Mouse (Mus musculus) yolk sac, embryonic 10.5 days (tissue): ENCODE data around the gene Sept7.
A peak's percentile ranks its signal among the peaks of the same experiment; 100 is the strongest.
"Not testable (repeated sequence)": the region's sequence is repeated elsewhere in the genome, so short reads cannot be mapped to it uniquely, and the experiment has no call there.

Source experiments
- DNase-seq: peaks from one replicate; pipeline ENCODE4 v3.0.0-alpha.2; 2017; ENCODE audit warnings: low spot score

Gene Sept7

DNA sequence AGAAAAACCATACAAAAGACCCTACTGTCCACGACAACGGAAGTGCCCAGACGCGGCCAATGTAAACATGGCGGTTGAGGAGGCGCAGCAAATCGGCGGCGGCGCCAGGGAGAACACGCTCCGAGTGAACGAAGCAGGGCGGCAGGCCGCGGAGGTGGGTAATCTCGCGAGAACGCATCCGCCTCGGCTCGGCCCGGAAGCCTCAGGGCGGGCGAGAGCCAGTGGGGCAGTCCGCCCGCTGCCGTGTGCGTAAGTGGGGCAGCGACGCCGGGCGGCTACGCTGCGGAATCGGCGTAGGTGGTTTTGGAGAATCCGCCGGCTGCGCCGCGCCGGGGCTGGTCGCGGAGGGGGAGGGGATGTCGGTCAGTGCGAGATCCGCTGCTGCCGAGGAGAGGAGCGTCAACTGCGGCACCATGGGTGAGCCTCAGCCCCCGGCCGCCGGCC lies at the start of gene Sept7:
TSS of gene Sept7 (plus strand) at position 157 of the 444 bp plus-strand sequence.
- DNase-seq = peak; percentile 98

DNA sequence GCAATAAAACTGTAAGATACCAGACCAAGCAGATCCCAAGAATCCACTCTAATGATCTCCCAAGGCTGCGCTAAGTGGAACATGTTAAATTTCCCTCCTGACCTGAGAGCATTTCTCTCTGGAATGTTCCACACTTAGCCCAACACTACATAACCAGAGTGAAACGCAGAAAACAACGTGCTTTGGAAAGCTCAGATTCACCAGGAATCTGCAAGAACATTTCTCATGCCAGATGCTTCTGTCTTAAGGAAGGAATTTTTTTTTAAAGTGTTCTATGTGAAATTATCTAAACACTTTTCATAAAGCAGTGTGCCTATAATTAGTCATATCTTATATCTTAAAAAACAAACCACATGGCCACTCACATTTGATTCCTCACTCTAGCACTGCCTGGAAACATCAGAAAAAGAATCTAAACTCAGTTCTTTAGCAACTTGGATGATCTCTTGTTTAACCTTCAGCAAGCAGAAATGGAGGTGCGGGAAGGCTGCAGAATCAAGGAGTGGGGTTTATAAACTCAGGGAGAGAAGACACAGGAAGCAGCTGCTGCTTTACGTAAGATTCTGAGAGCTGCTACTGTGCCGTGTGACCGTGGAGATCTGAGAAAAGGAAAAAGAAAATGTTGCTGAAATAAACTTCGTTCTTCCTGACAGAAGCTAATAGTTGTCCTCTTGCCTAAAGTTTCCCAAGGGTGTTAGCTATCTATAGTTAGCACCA lies 44.0 kb upstream of the Sept7 start:
- DNase-seq = no peak

DNA sequence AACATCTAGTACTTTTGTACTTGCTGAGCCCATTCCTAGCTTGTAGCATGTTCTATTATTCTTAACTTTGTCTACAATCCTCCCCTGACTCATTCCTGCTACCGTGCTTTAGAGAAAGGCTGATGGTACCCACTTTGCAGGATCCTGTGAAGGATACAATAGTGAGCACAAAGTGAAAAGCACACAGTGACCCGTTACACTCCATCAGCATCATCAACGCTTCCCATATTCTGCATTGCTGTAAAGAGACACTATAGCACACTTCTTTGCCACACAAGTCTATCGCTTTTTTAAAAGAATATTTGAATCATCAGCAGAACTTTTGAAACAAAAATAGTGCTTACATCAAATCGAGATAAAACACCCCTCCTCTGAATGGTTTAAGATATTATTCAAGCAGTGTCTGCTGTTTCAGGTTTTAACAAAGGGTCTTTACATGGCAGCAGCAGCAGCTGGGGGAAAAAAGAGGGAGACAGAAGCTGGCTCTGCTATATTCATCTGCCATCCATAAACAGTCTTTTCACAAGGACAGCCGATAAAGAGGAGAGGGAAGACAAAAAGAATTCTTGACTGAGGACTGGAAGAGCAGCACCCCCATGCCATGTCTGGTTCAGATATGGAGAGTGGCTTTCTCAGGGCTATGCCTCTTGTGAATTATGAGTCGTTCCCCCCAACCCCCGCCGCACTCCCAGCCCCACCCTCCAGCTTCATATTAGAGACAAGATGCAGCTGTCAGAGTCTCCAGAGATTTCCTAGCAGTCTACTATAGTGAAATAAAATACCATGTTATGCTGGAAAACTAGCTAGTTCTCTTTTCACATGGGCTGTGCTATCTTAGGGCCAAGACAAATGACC lies 39.7 kb upstream of the Sept7 start:
- no peak for DNase-seq

DNA sequence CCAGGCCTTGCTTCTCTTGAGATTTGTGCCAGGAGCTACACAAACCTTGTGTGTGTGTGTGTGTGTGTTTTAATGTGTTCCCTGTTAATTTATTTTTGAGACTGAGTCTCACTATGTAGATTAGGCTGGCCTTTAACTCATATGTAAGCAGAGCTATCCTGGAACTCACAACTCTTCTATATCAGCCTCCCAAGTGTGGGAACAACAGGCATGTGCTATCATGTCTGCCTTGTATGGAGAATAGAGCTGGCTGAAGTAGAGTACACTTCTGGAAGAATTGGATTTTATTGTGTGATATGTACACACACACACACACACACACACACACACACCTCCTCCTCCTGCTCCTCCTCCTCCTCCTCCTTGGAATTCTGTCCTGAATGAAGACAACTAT lies 39.1 kb upstream of the Sept7 start:
- no peak for DNase-seq

DNA sequence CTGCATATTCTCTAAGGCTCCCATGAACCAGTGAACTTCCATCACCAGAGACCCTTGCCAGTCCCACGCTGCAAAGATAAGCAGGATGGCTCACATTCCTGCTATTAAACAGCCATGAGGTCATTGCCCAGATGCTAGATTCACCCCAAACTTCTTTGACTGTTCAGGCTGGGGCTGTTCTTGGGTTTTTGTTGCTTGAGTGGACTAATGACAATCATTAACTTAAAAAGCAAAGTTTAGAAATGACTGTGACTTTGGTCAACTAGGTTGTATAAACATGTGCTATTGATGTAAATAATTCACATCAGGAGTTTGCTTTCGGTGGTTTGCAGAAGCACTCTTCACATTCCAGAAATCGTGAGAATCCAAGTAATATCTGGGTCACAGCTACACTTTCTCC lies 36.8 kb upstream of the Sept7 start:
- DNase-seq = peak; percentile 34

DNA sequence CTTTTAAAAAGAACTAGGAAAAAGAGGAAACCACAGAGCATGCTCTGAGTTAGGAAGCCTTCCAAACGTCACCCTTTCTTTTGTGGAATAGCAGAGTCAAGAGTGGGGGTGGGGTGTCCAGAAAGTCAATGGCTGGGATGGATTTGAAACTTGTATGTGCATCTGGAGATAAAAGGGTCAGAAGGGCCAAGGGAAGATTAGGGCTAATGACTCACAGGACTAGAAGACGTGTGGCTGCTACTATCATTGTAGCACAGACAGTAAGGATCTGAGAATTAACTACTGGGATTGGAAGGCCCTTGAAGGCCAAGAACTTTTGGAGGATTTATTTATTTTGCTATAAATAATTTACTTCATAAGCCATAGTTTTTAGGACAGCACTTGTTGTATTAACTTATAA lies 36.0 kb upstream of the Sept7 start:
- peak; percentile 41 for DNase-seq

DNA sequence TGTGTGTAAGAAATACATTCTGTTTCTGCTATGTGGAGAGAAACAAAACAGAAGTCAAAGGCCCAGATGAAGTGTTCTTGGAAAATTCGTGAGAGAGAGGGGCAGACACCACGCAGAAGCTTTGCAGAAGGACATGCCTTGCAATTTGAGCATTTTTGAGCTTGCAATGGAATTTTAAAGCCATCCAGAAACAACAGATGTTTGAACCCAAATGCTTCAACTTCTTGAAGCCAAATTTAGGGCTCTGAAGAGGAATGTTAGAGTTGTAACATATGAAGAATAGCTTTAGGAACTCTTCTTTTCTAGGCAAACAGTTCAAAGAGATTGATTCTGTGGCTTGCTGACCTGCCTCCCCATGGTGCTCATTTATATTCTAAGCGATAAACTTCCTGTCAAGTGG lies 33.3 kb upstream of the Sept7 start:
- no peak for DNase-seq

DNA sequence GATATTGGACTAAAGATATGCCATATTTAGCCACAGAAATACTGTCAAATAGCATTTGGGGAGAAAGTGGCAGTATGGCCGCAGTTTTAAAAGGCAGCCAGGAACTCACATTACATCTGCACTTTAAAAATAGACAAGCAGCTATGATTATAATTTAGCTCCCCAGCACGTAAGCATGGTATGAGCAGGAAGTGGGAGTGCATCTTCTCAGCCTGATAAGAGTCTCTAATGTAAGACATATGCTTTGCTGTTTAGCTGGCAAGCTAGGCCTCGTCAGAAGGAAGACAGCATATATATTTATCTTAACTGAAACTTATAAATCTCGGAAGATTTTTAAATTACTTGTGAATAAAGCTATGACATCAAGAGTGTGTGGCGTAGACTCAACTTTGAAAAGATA lies 32.4 kb upstream of the Sept7 start:
- no peak for DNase-seq

DNA sequence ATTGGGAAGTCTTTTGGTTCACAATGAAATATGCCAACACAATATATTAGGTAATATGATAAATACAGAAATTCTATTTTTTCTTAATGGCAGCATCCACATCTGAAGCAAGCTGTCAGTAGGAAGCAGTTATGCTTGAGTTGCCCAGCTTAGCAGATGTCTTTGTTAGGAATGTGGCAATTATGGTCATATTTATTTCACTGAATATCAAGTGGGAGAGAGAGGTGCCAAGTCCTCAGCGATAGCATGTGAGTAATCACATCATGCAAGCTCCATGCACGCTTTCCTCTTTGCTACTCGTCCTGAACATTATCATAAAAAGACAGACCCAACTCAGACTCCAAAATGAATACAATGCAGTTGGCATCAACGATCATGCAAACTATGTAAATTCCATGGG lies 27.3 kb upstream of the Sept7 start:
- DNase-seq = no peak

DNA sequence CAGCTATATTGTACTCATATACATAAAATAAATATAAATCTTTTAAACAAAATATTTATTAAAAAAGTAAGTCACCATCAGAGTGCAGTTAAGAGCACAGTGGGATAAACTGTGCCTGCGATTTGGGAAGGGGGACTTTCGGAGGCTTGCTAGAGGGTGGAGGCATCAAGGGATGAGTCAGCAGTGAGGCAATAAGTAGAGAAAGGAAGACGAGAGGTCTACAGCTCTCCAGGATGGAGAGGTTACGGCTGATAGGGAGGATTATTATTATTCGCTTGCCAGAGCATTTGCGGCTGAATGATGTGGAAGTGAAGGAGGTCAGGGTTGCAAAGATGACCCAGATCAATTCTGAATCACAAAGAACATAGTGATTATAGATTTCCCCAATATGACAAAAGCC lies 22.5 kb upstream of the Sept7 start:
- DNase-seq = no peak

DNA sequence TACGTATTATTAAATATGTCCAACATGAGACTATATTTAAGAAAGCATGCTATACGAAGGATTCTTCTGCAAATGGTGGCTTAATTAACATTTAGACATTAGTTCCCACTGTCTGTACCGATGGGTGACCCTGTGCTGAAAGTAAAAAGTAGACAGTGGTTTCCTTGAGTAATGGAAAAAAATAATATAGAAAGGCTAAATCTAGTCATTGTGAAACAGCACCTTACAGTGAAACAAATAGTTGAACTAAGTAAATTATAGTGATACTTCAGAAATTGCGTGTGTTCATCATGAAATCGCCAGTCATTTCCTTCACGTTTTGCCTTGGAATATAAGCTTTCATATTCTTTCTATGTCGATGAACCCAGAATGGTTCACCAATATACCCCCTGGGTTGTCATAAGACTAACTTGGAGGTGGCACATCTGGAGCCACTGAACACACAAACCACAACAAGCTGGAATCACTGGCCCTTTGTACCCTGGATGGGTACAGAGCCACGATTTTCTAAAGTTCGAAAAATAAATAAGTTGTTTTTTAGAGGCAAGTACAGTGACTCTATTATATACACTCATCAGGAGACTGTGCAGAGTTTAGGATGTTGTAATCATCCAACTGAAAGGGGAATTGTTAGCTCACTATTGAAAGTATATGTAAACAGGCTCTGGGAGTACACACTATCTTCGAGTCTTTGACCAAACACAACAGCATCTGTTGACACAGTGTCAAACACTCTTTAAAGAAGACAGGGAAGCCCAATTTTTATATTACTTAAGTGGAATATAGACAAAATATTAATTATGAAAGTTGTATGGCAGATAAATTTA lies 21.8 kb upstream of the Sept7 start:
- no peak for DNase-seq

DNA sequence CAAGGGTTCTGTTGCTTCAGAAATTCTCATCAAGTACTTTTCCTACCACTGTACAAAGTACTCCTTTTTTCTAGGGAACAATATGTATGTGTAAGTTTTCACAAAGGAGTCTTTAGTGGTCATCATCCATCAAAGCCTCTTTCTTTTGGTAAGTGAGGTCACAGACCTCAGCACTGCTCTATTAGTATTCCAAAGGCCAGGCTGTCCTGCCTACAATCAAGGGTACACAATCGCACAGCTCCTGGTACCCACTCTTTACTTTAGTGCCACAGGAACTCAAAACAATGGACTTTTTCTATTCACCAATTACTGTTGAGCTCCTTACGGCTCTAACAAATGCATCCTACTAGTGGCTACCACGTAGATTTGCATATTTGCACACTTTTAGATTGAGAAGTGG lies 11.2 kb upstream of the Sept7 start:
- DNase-seq = no peak

DNA sequence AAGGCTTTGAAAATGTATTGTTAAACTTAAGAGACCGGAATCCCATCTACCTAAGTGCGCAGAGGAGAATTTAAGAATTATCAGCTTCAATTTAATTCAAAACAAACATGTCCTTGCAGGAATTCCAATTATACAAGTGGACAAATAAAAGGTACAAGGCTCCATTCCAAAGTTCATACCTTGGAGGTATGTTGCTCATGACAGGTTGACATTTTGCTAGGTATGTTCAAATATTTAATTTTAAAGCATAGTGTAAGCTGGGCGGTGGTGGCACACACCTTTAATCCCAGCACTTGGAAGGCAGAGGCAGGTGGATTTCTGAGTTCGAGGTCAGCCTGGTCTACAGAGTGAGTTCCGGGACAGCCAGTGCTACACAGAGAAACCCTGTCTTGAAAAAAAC lies 10.5 kb upstream of the Sept7 start:
- not testable (repeated sequence) for DNase-seq

DNA sequence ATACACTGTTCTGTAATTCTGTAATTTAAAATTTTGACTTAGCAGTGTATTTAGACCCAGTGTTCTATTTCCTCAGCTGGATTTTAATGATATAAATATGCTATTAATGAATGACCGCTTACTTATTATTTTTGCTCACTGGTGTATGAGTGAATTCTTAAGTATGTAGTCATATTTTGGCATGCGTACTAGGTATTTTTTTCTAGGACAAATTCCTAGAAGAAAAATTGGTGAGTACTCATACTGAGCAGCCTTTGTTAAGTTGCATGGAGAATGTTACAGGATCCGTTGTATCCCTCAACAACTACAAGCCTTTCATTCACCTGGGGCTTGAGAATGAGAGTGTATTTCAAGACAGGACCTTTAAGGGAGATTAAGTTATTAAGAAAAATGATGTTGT lies 10.0 kb upstream of the Sept7 start:
- no peak for DNase-seq

DNA sequence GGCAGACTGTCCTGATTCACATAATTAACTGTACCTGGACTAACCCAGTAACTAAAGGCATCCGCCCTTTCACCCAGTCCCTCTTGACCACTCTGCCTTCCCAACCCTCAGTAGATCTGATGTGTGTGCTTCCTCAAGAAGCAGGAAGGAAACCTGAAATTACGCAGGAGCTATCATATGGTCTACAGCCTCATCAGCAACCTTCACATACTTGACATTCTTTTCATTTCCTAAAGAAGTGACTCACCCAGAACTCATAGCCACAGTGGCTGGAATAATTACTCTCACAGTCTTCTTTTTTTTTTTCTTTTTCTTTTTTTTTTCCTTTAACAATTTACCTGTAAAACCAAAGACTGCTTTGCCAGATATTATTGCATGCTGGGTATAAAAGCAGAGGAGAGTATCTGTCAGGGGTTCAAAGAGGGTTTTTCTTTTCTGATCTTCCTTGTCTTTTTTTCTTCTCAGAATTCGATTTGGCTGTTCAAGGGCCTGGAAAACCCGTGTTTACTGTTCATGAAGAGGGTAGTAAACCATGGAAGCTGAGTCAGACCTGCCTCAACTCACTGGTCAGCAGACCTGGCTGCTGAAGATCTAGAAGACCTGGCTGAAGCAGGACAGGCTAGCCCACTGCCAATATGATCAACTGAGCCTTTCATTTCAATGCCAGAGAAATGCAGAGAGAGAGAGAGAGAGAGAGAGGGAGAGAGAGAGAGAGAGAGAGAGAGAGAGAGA lies 8.1 kb upstream of the Sept7 start:
- DNase-seq = peak; percentile 30

DNA sequence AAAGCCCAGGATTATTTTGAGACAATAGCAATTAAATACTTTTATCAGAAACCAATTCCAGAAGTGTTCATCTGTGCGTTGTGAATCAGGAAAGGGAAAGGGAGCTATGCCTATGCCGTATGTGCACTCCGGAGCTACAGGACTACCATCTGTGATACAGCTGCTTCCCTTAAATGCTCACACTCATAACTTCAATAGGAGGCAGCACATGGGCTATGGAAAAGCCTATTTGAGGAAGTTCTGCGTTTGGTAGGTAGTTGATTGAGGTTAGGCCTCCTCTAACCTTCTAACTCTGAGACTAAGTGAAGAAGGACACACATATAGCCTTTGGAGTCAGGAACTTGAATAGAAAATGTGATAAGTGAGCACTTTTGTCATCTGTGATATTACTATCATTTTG lies 7.1 kb upstream of the Sept7 start:
- no peak for DNase-seq

DNA sequence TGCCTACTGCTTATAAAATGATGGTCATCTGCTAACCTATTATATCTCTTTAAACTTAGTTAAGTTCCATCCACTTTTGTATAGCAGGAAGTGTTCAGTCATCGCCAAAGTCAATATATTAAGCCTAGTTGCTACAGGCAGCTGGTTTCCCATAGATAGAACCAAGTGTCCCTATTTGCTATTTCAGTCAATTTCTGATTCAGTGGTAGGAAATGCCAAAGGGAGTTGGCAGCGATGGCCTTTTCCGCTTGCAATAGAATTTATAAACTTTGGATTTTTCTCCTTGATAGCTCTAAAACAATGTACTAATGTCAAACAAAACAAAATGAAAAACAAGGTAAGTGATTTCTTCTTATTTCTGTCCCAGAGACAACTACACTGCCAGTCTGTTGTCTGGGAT lies 5.7 kb upstream of the Sept7 start:
- no peak for DNase-seq

DNA sequence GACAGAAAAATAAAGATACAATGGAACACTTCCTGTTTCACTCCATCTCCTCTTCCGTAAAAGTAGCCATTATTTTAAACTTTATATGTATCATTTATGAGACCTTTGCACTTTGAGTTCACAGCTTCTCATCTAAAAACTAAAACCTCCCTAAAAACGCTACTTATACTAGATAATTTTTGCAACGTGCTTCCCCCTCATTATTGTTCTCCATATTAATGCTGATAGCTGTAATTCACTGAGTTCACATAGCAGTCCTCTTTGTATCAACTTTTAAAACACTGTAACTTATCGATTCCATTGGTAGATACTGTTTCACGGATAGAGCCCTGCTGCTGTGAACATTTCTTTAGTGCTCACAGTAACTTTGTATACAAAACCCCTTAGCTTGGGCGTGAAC lies 1.1 kb upstream of the Sept7 start:
- no peak for DNase-seq

DNA sequence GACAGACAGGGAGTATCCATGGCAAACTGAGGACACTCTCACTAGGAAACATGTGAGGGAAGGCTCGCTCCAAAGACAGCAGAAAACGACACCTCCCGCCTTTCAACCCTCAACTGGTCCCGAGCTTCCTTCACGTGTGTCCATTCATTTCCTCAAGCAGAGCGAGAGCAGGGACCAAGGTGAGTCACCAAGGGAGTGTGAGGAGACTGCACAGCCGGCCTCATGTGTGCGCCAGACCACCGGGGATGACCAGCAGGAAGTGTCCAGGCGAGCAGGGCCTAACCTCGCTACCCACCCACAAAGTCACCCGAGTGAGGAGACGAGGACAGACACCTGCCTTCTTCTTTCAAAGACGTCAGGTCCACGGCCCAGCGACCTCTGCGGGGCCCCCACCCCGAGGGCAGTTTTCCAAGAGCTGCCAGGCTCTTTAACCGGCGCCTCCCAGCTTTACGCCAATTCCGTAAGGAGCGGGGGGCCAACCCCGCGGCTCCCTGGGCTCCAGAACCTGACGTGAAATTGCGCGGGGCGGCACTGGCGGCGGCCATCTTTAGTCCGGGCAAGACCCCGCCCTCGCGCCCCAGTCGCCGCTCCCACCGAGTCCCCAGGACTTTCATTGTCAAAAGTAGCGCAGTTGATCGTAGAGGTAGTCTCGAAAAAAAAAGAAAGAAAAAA lies 492 bp upstream of the Sept7 start:
- DNase-seq = peak; percentile 94

DNA sequence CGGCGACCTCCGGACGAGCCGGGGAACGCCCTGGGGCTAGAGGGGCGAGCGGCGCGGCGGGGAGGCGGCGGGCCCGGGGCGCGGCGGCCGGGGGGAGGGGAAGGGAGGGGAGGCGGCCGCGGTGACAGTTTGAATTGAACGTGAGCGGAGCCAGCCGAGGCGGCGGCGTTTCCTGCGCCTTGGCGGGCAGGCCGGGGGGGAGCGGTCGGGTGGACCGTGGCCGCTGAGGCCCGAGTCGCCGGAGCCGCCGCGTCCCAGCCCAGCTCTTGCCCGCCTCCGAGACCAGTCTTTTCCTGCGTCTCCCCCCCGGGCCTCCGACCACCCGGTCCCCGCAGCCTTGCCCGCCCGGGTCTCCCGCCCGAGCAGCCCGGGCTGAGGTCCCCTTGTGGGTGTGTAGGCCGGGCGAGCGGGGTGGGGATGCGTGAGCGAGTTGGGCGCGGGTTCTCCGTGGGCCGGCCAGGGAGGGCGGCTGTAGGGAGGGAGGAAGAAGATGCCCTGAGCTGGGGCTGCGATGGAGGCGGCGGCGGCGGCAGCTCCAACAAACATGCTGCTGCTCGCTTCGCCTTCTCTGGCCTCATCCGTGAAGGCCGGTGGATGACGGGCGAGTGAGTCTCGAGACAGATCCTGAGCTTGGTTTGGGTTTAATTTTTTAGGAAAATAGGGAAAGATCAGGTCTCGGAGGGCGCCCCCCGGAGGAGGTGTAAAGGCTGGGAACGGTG lies 679 bp downstream of the Sept7 start:
- DNase-seq = peak; percentile 43

DNA sequence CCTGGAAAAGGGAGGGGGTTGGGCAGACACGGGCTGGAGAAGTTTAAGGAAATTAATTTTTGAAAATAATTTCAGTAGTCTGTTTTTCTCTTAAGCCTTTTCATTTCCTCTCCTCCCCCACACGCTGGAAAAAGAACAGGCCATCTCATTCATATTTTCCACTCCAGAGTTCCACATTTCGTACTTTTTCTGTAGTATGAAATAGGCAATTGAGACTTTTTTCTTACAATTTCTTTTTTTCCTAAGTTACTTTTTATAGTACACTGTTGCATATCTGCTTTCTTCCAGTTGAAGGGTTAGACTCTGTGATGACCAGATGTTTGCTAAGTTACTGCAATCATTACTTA lies 1.2 kb downstream of the Sept7 start:
- DNase-seq = no peak
